Mouse (Mus musculus) brain, adult 10 weeks (tissue): ENCODE data around the gene Cyren. TPM values are rescaled to one million over a fixed set of nuclear protein-coding genes. Genes with fewer than 3 reads are reported as not detected.

Experiments
- polyA plus RNA-seq: library from polyadenylated mRNA; stranded (reverse); fragments of 350-450 nt; fragmentation: Illumina TruSeq; extraction: RNeasy Lipid Tissue Mini Kit (QIAGEN cat#74804); gene quantifications from one replicate; pipeline ENCODE4 v1.2.3, GENCODE M21; 2015; ENCODE audit warnings: low read depth, low replicate concordance

Gene Cyren
- 6.1 TPM for polyA plus RNA-seq

DNA sequence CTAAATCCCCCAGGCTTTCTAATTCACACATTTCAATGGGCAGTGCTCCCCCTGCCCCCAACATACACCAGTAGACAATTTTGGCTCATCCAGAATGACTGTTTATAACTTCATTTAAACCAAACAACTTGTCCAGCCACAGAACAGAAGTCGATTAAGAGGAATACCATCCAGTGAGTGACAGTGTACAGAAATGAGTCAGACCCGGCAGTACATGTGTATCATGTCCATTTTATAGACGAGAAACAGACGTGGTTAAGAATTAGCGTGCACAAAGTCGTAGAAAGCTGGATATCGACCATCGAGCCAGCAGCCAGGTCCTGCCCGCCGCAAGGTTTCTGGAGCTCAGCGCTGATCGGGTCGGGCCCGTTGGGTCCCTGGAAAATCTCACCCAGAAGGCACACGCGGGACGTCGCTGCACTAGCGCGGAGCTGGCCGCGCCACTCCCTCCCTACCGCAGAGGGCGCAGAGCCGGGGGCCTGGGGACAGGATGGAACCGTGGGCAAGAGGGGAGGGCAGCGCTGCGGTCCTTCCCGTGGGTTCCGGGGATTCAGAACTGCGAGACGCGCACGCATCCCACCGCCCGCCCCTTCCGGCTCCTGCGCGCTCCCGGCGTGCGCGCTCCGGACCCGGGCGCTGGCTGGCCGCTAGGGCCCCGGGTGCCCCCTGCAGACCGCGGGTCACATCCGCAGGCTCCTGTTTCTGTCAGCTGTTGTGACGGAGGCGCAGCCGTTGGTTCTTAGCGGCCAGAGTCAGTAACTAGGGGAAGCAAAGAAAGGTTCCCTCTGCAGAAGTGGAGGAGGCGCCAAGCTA lies at the start of gene Cyren:
TSS of gene Cyren (minus strand) at position 552 of the 813 bp plus-strand sequence.

GRCm38 (mm10) chr6:34919956-34920355 lies 42.1 kb upstream of the Cyren start, which contains the start of gene Stra8:
Gene Stra8, plus strand, starts transcription at chr6:34920163.

DNA sequence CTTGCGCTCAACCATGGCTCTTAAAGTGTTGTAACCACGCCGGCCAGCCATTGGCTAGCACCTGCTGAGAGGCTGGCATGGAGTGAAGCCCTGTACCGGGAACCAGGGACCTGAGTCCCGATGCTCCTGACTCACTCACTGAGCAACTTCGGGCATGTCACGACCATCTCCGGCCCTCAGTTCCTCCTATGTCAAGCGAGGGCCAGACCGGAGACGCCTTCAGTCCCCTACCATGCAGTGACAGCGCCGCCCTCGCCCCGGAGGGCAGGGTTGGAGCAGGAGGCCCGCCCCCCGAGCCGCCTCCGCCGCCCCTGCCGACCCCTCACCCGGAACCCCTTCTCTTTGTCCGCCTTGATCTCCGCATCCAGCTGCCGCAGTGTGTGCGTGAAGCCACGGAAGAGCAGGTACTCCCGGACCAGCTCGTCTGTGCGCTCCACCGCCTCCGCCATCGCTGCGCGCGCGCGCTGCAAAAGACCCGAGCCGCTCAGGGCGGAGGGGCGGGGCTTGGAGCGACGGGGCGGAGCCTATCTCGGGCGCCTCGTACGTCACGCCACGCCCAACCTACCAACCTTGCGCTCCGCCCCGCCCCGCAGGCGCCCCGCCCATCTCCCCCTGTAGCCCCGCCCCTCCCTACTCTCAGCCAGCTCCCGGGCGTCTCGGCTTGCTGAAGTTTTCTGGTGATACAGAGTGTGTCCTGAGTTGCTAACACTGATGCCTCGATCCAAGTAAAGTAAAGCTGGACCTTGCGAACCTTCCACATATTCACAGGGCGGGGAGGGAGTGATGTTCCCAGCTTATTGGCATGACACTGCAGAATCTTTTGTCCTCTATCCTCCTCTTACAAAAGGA lies 32.7 kb upstream of the Cyren start, which contains the start of gene Wdr91:
TSS of gene Wdr91 (minus strand) at position 506 of the 849 bp plus-strand sequence.

GRCm38 (mm10) chr6:34862791-34863403 lies 15.0 kb downstream of the Cyren start, which contains the start of gene Tmem140:
Gene Tmem140, plus strand, starts transcription at chr6:34863146.

Other genes with a start within 250 kb of the Cyren start
- 18.8 TPM for gene Agbl3, start 97.6 kb downstream of the Cyren start, polyA plus RNA-seq
- gene Tmem140, start 14.9 kb downstream of the Cyren start, polyA plus RNA-seq: 2.4 TPM
- gene Wdr91, start 32.8 kb upstream of the Cyren start, polyA plus RNA-seq: 25.8 TPM
- not detected for gene Stra8, start 42.1 kb upstream of the Cyren start, polyA plus RNA-seq
- 0.21 TPM for gene Slc23a4, start 110.3 kb upstream of the Cyren start, polyA plus RNA-seq